Mouse (Mus musculus) liver, embryonic 13.5 days (tissue): ENCODE measurements around the gene Opalin. TPM values are rescaled to one million over a fixed set of nuclear protein-coding genes. Genes with fewer than 3 reads are reported as not detected.

Source experiments
- ATAC-seq: fragments of 200-750 bp; cut with Nextera tagmentation; 2 replicates; pipeline ENCODE4 v1.8.0; 2017; ENCODE audit warnings: low read depth, mild to moderate bottlenecking, moderate number of reproducible peaks, moderate library complexity
- DNase-seq: peaks from one replicate; pipeline ENCODE4 v3.0.0; 2022
- H3K27ac ChIP-seq: fragments of 300-500 bp; sonication (generic); 2 replicates; pipeline ENCODE4 v1.5.1; 2015; ENCODE audit warnings: moderate library complexity, mild to moderate bottlenecking, inconsistent platforms
- H3K27me3 ChIP-seq: fragments of 300-500 bp; sonication (generic); 2 replicates; pipeline ENCODE4 v1.6.1; 2015; ENCODE audit warnings: mild to moderate bottlenecking, inconsistent platforms
- H3K36me3 ChIP-seq: fragments of 300-500 bp; sonication (generic); 2 replicates; pipeline ENCODE4 v1.6.1; 2015; ENCODE audit warnings: mild to moderate bottlenecking, inconsistent platforms
- H3K4me1 ChIP-seq: fragments of 300-500 bp; sonication (generic); replicated peaks from 2 replicates; pipeline ENCODE4 v1.6.1; 2015; ENCODE audit warnings: inconsistent platforms
- H3K4me2 ChIP-seq: fragments of 300-500 bp; sonication (generic); 2 replicates; pipeline ENCODE4 v1.6.1; 2015; ENCODE audit warnings: inconsistent platforms, mild to moderate bottlenecking, moderate library complexity
- H3K4me3 ChIP-seq: fragments of 300-500 bp; sonication (generic); replicated peaks from 2 replicates; pipeline ENCODE4 v1.5.1; 2015; ENCODE audit warnings: mild to moderate bottlenecking, inconsistent platforms
- H3K9ac ChIP-seq: fragments of 300-500 bp; sonication (generic); 2 replicates; pipeline ENCODE4 v1.6.1; 2015; ENCODE audit warnings: mild to moderate bottlenecking, inconsistent platforms
- H3K9me3 ChIP-seq: fragments of 300-500 bp; sonication (generic); replicated peaks from 2 replicates; pipeline ENCODE4 v1.6.1; 2016; ENCODE audit warnings: inconsistent platforms
- WGBS: fragments of 180-500 bp; shearing (Covaris S2); methylation state at CpG from one replicate; pipeline ENCODE4 v1.1.7; 2015; ENCODE audit not compliant: insufficient replicate concordance; 5-methylcytosine and 5-hydroxymethylcytosine counted together
- polyA plus RNA-seq: library from polyadenylated mRNA; unstranded; fragments of >200 nt; fragmentation: Nextera tagmentation; extraction: Ambion mirVana; gene quantifications from 2 replicates; pipeline ENCODE4 v1.2.1, GENCODE M21; 2015

The Opalin gene
- not detected in 2 replicates for polyA plus RNA-seq

DNA sequence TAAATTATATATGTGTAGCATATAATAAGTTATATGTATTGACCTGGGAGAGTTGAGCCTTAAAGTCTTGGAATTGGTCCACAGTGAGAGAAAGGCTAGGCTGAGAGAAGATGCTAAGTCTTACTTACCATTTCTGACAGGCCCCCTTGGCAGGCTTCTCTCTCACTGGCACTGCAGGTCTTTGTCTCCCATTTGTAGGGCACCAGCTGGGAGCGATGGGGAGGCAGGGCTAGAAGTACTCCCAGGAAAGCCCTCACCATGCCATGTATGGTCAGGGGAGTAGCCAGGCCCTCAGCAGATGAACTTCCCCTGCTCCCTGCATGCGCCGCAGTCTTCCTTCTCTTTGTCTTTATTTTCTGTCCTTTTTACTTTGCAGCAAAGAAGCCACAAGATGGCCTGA is at the start of gene Opalin:
Gene Opalin (minus strand): TSS at position 208 of the 400 bp plus-strand sequence.
- H3K27me3 ChIP-seq: no peaks in the 10 kb centered on the region
- DNase-seq (no peak), ATAC-seq (no peak)
- WGBS: 76% methylated on average over 3 of the region's 3 CpGs
- no peak within 1 kb of the TSS for H3K4me2 ChIP-seq
- no peaks in the 10 kb centered on the region for H3K36me3 ChIP-seq
- no peak within 1 kb of the TSS for H3K27ac ChIP-seq
- H3K4me1 ChIP-seq: no peaks in the 10 kb centered on the region
- H3K9ac ChIP-seq: no peak within 1 kb of the TSS
- H3K9me3 ChIP-seq: no peaks in the 10 kb centered on the region
- no peak within 1 kb of the TSS for H3K4me3 ChIP-seq

DNA sequence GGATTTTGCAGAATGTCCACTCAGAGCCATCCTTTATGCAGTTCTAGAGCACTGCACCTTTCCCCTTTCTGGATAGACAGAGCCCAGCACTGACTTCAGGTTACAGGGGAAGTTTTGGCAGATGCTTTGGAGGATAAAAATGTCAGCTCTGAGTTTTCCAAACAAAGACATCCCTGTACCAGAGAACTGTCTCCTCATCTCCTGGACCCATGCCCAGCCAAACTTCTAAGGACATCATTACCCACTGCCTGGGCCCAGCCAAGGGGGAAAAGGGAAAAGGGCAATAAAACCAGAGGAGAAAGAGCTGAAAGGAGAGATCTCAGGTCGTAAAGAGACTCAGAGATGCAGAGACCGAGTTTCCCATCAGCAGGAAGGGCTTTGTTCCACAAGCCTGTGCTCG is 46.1 kb upstream of the Opalin start:
- 40% methylated on average over 3 of the region's 3 CpGs for WGBS
- Histone ChIP-seq H3K36me3 (no peaks in the 10 kb centered on the region), H3K9me3 (no peaks in the 10 kb centered on the region), H3K4me3 (no peak overlapping the region), H3K27ac (no peak overlapping the region), H3K4me2 (no peak overlapping the region), H3K4me1 (no peaks in the 10 kb centered on the region), H3K9ac (no peak overlapping the region), H3K27me3 (no peaks in the 10 kb centered on the region)
- DNase-seq: no peak
- no peak for ATAC-seq

DNA sequence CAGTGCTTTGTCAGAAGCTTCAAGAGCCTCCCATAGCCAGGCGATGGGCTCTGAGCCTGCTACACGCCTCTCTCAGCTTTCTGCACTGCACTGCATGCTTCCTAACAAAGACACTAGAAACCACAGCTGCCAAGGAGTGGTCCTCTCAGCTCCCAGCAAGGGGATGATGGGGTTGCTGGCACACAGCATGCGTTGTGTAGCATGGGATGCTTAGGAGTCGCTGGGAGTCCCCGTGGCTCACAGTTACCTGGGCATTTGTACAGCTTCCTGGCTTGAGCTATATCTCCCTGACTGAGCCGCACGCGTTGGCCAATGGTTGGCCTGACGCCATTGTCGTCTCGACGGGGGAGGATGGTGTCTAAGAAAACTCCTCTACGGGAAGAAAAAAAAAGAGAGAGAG is 43.0 kb upstream of the Opalin start:
- DNase-seq (no peak), ATAC-seq (no peak)
- Histone ChIP-seq H3K4me3 (no peak overlapping the region), H3K4me2 (no peak overlapping the region), H3K9ac (no peak overlapping the region), H3K36me3 (no peaks in the 10 kb centered on the region), H3K27me3 (no peaks in the 10 kb centered on the region), H3K27ac (no peak overlapping the region), H3K4me1 (no peaks in the 10 kb centered on the region), H3K9me3 (no peaks in the 10 kb centered on the region)
- WGBS: 80% methylated on average over 13 of the region's 13 CpGs

DNA sequence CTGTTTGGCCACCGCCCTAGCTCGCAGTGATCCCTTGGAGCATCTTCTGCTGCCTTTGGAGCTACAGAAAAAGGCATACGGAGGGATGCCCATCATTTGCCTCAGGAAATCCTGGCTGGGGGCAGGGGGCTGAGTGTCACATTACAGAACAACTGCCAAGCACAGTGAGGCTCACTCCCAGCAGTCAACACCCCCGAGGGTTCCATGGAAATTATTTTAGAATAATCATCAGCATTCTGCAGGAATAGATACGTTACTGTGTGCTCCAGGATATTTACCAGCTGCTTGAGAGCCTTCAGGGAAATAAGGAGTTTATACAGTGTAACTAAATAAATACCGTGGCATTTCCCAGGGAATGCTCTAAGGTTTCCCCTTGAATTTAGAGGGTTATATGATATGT is 41.4 kb upstream of the Opalin start:
- Histone ChIP-seq H3K4me3 (no peak overlapping the region), H3K4me1 (no peaks in the 10 kb centered on the region), H3K9ac (no peak overlapping the region), H3K4me2 (no peak overlapping the region), H3K27ac (no peak overlapping the region), H3K9me3 (no peaks in the 10 kb centered on the region), H3K27me3 (no peaks in the 10 kb centered on the region), H3K36me3 (no peaks in the 10 kb centered on the region)
- DNase-seq (no peak), ATAC-seq (no peak)
- 49% methylated on average over 6 of the region's 6 CpGs for WGBS

DNA sequence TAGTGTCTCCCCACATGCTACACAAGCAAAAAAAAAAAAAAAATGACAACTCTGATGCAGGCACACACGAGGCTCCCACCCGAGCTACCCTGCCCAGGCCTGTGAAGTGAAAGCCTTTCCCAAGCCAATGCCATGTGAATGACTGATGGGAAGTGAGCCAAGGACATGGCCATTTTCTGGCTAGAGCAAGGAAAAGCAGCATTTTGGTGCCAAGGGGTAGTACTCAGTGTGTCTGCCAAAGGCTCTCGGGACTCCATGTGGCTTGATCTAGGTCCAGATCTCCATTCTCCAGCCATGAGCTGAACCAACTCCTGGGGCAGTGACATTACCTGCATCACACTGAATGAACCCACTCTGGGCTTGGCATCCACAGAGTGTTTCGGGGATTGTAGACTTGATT is 40.4 kb upstream of the Opalin start:
- Histone ChIP-seq H3K9ac (no peak overlapping the region), H3K4me1 (no peaks in the 10 kb centered on the region), H3K27ac (no peak overlapping the region), H3K9me3 (no peaks in the 10 kb centered on the region), H3K4me3 (no peak overlapping the region), H3K27me3 (no peaks in the 10 kb centered on the region), H3K4me2 (no peak overlapping the region), H3K36me3 (no peaks in the 10 kb centered on the region)
- DNase-seq (no peak), ATAC-seq (no peak)
- whole genome bisulfite sequencing: 53% methylated on average over 4 of the region's 4 CpGs

DNA sequence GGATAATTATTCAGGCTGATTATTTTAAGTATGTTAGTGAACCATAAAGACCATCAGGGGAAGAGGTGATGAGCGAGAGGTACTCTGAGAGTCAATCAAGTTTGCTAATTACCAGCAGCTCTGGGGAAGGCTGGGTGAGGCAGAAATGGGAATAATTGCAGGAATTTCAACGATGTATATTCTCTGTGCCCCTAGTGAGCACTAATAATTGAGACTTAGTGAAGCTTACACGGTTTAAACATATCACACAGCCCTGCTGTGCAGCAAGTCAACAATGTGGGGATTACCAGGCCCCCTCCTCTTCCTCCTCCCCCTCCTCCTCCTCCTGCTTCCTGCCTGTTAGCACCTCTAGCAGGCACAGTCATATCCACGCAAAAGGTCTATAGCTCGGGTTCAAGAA is 37.7 kb upstream of the Opalin start:
- Histone ChIP-seq H3K36me3 (no peaks in the 10 kb centered on the region), H3K9ac (no peak overlapping the region), H3K4me2 (no peak overlapping the region), H3K27ac (no peak overlapping the region), H3K4me1 (no peaks in the 10 kb centered on the region), H3K27me3 (no peaks in the 10 kb centered on the region), H3K9me3 (no peaks in the 10 kb centered on the region), H3K4me3 (no peak overlapping the region)
- 32% methylated on average over 5 of the region's 5 CpGs for WGBS
- no peak for DNase-seq
- no peak for ATAC-seq

DNA sequence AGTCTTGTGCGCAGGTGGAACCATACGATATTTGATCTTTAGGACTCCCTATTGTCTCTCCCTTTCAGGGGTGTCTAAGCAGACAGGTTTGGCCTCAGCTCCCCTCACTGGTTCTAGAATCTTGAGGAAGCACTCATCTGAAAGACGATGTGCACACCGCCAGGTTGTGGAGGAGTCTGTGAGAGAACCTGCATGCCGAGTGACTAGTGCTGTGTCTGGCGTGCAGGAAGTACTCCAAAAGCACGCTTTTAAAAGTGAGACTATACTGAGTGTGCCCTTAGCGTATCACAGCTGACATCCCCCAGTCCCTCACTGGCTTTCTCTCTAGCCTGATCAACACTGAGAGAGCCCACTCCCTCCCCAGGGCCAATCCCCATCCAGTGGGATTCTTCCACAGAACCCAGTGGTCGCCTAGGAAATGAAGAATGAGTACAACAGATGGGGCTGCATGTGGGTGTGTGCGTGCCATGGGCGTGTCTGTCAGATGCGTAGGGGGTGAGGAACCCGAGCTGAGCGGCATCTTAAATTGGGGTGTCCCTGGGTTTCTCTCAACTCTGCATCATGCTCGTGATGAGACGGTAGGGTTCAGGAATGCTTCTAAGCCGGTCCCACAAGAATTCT is 37.1 kb upstream of the Opalin start:
- 66% methylated on average over 17 of the region's 17 CpGs for WGBS
- H3K36me3 ChIP-seq: no peaks in the 10 kb centered on the region
- ATAC-seq (no peak), DNase-seq (no peak)
- no peaks in the 10 kb centered on the region for H3K27me3 ChIP-seq
- no peak overlapping the region for H3K27ac ChIP-seq
- no peaks in the 10 kb centered on the region for H3K9me3 ChIP-seq
- H3K4me1 ChIP-seq: no peaks in the 10 kb centered on the region
- no peak overlapping the region for H3K4me3 ChIP-seq
- no peak overlapping the region for H3K4me2 ChIP-seq
- no peak overlapping the region for H3K9ac ChIP-seq

DNA sequence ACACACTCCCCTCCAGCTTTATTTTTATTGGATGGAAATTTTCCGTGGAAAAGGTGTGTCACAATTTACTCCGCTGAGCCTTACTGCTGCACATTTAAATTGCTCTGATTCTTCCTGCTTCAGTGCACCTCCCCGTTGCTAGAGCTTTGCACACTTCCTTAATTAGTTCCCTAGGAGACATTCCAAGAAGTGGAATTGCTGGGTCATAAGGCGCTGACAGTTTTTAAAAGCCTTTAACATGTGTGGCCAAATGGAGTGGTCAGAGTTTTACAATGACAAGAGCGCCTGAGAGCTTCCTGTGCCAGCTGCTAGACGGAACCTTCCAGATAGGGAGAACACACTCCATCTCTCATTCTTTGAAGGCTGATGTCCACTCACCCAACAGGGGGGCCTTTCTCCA is 35.7 kb upstream of the Opalin start:
- Histone ChIP-seq H3K36me3 (no peaks in the 10 kb centered on the region), H3K4me2 (no peak overlapping the region), H3K27me3 (no peaks in the 10 kb centered on the region), H3K4me3 (no peak overlapping the region), H3K9ac (no peak overlapping the region), H3K4me1 (no peaks in the 10 kb centered on the region), H3K9me3 (no peaks in the 10 kb centered on the region), H3K27ac (no peak overlapping the region)
- 40% methylated on average over 6 of the region's 6 CpGs for WGBS
- no peak for ATAC-seq
- DNase-seq: no peak

DNA sequence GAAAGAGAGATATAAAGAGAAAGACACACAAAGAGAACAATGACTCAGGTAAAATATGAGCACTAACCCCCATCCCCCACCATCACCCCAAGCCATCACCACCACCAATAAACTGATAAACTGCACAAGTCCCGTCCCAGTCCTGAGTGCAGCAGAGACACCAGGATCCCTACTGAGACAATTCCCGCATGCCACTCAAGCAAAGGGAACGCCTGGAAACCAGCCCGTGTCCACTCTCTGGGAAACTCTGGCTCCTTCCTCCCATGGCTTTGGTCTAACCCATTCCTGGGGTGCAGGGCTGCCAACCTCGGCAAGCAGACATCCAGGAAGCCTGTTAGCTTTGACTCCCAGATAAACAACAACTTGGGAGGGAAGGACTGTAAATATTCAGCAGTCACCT is 33.1 kb upstream of the Opalin start:
- no peak overlapping the region for H3K27ac ChIP-seq
- H3K36me3 ChIP-seq: no peaks in the 10 kb centered on the region
- H3K4me1 ChIP-seq: no peaks in the 10 kb centered on the region
- DNase-seq (no peak), ATAC-seq (no peak)
- H3K9ac ChIP-seq: no peak overlapping the region
- H3K4me3 ChIP-seq: no peak overlapping the region
- no peaks in the 10 kb centered on the region for H3K9me3 ChIP-seq
- no peaks in the 10 kb centered on the region for H3K27me3 ChIP-seq
- no peak overlapping the region for H3K4me2 ChIP-seq
- 46% methylated on average over 5 of the region's 5 CpGs for WGBS

DNA sequence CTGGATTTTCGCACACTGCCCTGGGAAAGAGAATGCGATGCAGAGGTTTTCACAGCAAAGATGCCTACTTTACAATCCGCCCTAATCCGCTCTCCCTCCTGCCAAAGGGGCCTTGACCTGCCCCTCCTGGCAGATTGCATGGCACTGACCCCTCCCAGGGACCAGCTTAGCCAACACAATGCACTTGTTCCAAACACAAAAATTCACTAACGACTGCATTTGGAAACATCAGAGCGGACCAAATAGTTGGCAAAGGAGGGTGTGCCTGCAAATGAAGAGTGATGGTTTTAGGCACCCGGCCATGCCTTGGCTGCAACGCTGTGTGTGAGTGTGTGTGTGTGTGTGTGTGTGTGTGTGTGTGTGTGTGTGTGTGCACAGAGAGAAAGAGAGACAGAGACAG is 32.6 kb upstream of the Opalin start:
- Histone ChIP-seq H3K4me2 (no peak overlapping the region), H3K27ac (no peak overlapping the region), H3K27me3 (no peaks in the 10 kb centered on the region), H3K4me1 (no peaks in the 10 kb centered on the region), H3K4me3 (no peak overlapping the region), H3K36me3 (no peaks in the 10 kb centered on the region), H3K9me3 (no peaks in the 10 kb centered on the region), H3K9ac (no peak overlapping the region)
- 77% methylated on average over 8 of the region's 8 CpGs for WGBS
- no peak for ATAC-seq
- no peak for DNase-seq

DNA sequence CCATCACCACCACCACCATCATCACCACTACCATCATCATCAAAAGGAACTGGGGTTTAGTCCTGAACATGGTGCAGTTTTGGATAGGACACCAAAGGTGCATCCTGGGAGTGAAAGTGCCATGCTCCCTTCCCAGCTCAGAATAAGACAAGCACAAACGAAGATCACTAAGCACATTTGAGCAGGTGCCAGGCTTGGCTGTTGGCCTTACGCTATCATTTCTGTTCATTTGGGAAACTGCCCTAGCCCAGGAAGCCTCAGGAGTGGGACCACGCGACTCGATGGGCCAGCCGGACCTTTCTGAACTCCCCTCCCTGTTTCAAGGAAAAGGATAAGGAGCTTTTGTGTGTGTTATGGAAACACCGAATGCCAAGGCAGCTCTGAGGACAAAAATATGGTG is 31.8 kb upstream of the Opalin start:
- no peak overlapping the region for H3K4me3 ChIP-seq
- ATAC-seq (no peak), DNase-seq (no peak)
- no peak overlapping the region for H3K9ac ChIP-seq
- H3K4me2 ChIP-seq: no peak overlapping the region
- H3K36me3 ChIP-seq: no peaks in the 10 kb centered on the region
- H3K4me1 ChIP-seq: no peaks in the 10 kb centered on the region
- H3K27me3 ChIP-seq: no peaks in the 10 kb centered on the region
- WGBS: 73% methylated on average over 7 of the region's 7 CpGs
- no peak overlapping the region for H3K27ac ChIP-seq
- H3K9me3 ChIP-seq: no peaks in the 10 kb centered on the region

DNA sequence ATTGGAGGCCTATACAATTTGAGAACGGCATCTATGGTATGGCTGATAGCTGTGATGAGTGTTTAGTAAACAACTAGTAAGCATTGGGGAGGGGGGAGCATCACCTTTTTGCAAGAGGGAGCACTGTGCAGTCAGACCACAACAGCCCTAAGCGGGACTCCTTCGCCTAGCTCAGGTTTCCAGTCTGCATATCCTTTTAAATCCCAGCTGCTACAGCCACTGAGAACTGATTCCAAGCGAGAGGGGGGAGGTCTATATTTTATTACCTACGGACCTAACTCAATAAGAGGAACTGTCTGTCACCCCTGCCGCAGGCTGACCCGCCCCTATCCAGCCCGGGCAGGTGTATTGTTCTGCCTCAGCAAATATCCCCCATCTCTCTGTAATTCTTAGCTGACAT is 30.6 kb upstream of the Opalin start:
- no peaks in the 10 kb centered on the region for H3K9me3 ChIP-seq
- H3K27ac ChIP-seq: no peak overlapping the region
- H3K9ac ChIP-seq: no peak overlapping the region
- no peaks in the 10 kb centered on the region for H3K27me3 ChIP-seq
- 58% methylated on average over 8 of the region's 8 CpGs for WGBS
- H3K4me2 ChIP-seq: no peak overlapping the region
- H3K4me3 ChIP-seq: no peak overlapping the region
- no peaks in the 10 kb centered on the region for H3K4me1 ChIP-seq
- ATAC-seq (no peak), DNase-seq (no peak)
- no peaks in the 10 kb centered on the region for H3K36me3 ChIP-seq
